Mouse (Mus musculus) CH12F3 (cell line): ENCODE results near the gene Ppif.

Experiments
- in situ Hi-C: fragments of 300-500 bp; cut with MboI; formaldehyde crosslinking; loops from 2 replicates; pipeline ENCODE4 v1.14.3; 2020; ENCODE audit warnings: low sequenced_read_pairs

Gene Ppif

GRCm38 (mm10) chr14:25693888-25694568 is at the start of gene Ppif:
Gene Ppif, plus strand, starts transcription at chr14:25694154.
- in situ Hi-C loops: no loop called here

- in situ Hi-C loops: no loop called here
Measured at GRCm38 (mm10) chr14:25645717-25646116, 48.2 kb upstream of the Ppif start.

GRCm38 (mm10) chr14:25646161-25646621 is 47.8 kb upstream of the Ppif start:
- in situ Hi-C loops: no loop called here

GRCm38 (mm10) chr14:25651131-25651530 is 42.8 kb upstream of the Ppif start:
- in situ Hi-C loops: no loop called here

GRCm38 (mm10) chr14:25651905-25652304 is 42.0 kb upstream of the Ppif start:
- in situ Hi-C loops: no loop called here

GRCm38 (mm10) chr14:25654401-25655197 is 39.4 kb upstream of the Ppif start:
- in situ Hi-C loops: no loop called here

- in situ Hi-C loops: no loop called here
Measured at GRCm38 (mm10) chr14:25660661-25661060, 33.3 kb upstream of the Ppif start.

GRCm38 (mm10) chr14:25661185-25661920 is 32.6 kb upstream of the Ppif start:
- in situ Hi-C loops: no loop called here

GRCm38 (mm10) chr14:25663649-25664309 is 30.2 kb upstream of the Ppif start:
- in situ Hi-C loops: no loop called here

- in situ Hi-C loops: no loop called here
Measured at GRCm38 (mm10) chr14:25664310-25664695, 29.7 kb upstream of the Ppif start.

- in situ Hi-C loops: no loop called here
Measured at GRCm38 (mm10) chr14:25665314-25665970, 28.5 kb upstream of the Ppif start.

GRCm38 (mm10) chr14:25666668-25667376 is 27.1 kb upstream of the Ppif start:
- in situ Hi-C loops: no loop called here

- in situ Hi-C loops: no loop called here
Measured at GRCm38 (mm10) chr14:25667587-25667986, 26.4 kb upstream of the Ppif start.

GRCm38 (mm10) chr14:25679625-25680024 is 14.3 kb upstream of the Ppif start:
- in situ Hi-C loops: no loop called here

GRCm38 (mm10) chr14:25682020-25682419 is 11.9 kb upstream of the Ppif start:
- in situ Hi-C loops: no loop called here

- in situ Hi-C loops: no loop called here
Measured at GRCm38 (mm10) chr14:25686216-25686945, 7.6 kb upstream of the Ppif start.

- in situ Hi-C loops: no loop called here
Measured at GRCm38 (mm10) chr14:25686983-25687901, 6.7 kb upstream of the Ppif start.

- in situ Hi-C loops: no loop called here
Measured at GRCm38 (mm10) chr14:25693271-25693887, 575 bp upstream of the Ppif start.
